Mouse (Mus musculus) neural tube, embryonic 13.5 days (tissue): ENCODE data around the gene Scn4a. TPM values are rescaled to one million over a fixed set of nuclear protein-coding genes. Genes with fewer than 3 reads are reported as not detected.

Experiments used
- ATAC-seq: fragments of 200-750 bp; cut with Nextera tagmentation; 2 replicates; pipeline ENCODE4 v1.8.0; 2017; ENCODE audit warnings: low read depth, mild to moderate bottlenecking, moderate TSS enrichment, moderate library complexity
- H3K27ac ChIP-seq: fragments of 300-500 bp; sonication (generic); replicated peaks from 2 replicates; pipeline ENCODE4 v1.5.1; 2015; ENCODE audit warnings: moderate library complexity, mild to moderate bottlenecking, inconsistent platforms
- H3K27me3 ChIP-seq: fragments of 300-500 bp; sonication (generic); 2 replicates; pipeline ENCODE4 v1.6.1; 2015; ENCODE audit warnings: mild to moderate bottlenecking, inconsistent platforms
- H3K36me3 ChIP-seq: fragments of 300-500 bp; sonication (generic); 2 replicates; pipeline ENCODE4 v1.6.1; 2015; ENCODE audit warnings: mild to moderate bottlenecking, inconsistent platforms
- H3K4me1 ChIP-seq: fragments of 300-500 bp; sonication (generic); replicated peaks from 2 replicates; pipeline ENCODE4 v1.6.1; 2015; ENCODE audit warnings: inconsistent platforms
- H3K4me2 ChIP-seq: fragments of 300-500 bp; sonication (generic); 2 replicates; pipeline ENCODE4 v1.6.1; 2015; ENCODE audit warnings: inconsistent platforms, mild to moderate bottlenecking, moderate library complexity
- H3K4me3 ChIP-seq: fragments of 300-500 bp; sonication (generic); 2 replicates; pipeline ENCODE4 v1.5.1; 2015; ENCODE audit warnings: mild to moderate bottlenecking, inconsistent platforms
- H3K9ac ChIP-seq: fragments of 300-500 bp; sonication (generic); 2 replicates; pipeline ENCODE4 v1.6.1; 2015; ENCODE audit warnings: moderate library complexity, mild to moderate bottlenecking, inconsistent platforms
- H3K9me3 ChIP-seq: fragments of 300-500 bp; sonication (generic); 2 replicates; pipeline ENCODE4 v1.6.1; 2016; ENCODE audit warnings: inconsistent platforms
- WGBS: fragments of 180-500 bp; shearing (Covaris S2); methylation state at CpG from one replicate; pipeline ENCODE4 v1.1.7; 2015; 5-methylcytosine and 5-hydroxymethylcytosine counted together
- polyA plus RNA-seq: library from polyadenylated mRNA; unstranded; fragments of >200 nt; fragmentation: Nextera tagmentation; extraction: Ambion mirVana; gene quantifications from 2 replicates; pipeline ENCODE4 v1.2.1, GENCODE M21; 2015

Gene Scn4a
- polyA plus RNA-seq, 1 experiment from 2014 or later = not detected

DNA sequence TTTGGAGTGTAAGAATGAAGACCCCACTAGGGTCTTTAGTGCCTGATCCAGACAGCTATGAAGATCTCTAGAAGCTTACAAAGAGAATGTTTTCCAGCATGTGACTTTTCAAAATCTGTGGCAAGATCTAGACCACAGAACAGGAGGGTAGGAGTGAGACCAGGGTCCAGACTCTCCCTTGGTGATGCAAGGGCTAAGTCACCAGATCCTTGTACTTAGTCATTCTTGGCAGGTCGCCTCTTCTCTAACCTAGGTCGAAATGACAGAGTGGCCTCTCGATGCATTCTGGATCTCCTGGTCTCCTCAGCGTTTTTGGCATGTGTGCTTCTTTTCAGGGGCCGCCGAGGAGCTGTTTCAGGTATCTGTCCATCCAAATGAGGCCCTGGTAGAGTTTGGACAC lies 70.6 kb downstream of the Scn4a start:
- 0 out of 2 replicates have a peak, but pooled peaks cover 5% of the 10 kb centered on the region for H3K27me3 ChIP-seq
- H3K9me3 ChIP-seq = no peaks in the 10 kb centered on the region
- no peak overlapping the region for H3K4me3 ChIP-seq
- H3K36me3 ChIP-seq = no peaks in the 10 kb centered on the region
- WGBS = 88% methylated on average over 6 of the region's 6 CpGs
- H3K4me1 ChIP-seq = no peaks in the 10 kb centered on the region
- H3K9ac ChIP-seq = no peak overlapping the region
- H3K4me2 ChIP-seq = no peak overlapping the region
- ATAC-seq = no peak
- H3K27ac ChIP-seq = no peak overlapping the region

DNA sequence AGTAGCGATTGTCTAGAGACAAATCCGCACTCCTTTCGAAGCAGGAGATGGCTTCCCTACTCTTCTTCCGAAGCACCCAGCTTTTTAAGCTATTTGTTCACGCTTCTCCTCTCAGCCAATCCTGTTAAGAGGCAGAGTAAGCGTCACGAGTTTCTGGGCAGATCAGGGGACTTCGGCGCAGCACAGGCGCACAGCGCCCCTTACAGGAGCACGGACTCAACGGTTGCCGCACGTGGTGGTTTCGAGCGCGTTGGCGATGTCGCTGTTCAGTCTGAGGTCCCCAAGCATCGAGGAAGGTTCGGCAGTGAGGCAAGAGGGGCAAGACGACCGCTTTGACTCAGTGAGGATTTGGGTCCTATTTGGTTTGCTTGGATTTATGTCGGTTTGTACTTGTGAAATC lies 76.6 kb downstream of the Scn4a start, which contains the start of gene Tcam1:
TSS of gene Tcam1 (plus strand) at position 219 of the 400 bp plus-strand sequence.
- H3K9me3 ChIP-seq = no peaks in the 10 kb centered on the region
- WGBS = 11% methylated on average over 25 of the region's 25 CpGs
- peak within 1 kb of the TSS; percentile 15; the same call in 1 of the 2 replicates for H3K4me3 ChIP-seq
- H3K27ac ChIP-seq = no peak within 1 kb of the TSS
- H3K9ac ChIP-seq = no peak within 1 kb of the TSS
- peak within 1 kb of the TSS; percentile 50 for H3K4me2 ChIP-seq
- peaks cover 17% of the 10 kb centered on the region for H3K4me1 ChIP-seq
- 0 out of 2 replicates have a peak, but pooled peaks cover 5% of the 10 kb centered on the region for H3K27me3 ChIP-seq
- H3K36me3 ChIP-seq = no peaks in the 10 kb centered on the region
- peak; percentile 37; the same call in 1 of the 2 replicates for ATAC-seq

DNA sequence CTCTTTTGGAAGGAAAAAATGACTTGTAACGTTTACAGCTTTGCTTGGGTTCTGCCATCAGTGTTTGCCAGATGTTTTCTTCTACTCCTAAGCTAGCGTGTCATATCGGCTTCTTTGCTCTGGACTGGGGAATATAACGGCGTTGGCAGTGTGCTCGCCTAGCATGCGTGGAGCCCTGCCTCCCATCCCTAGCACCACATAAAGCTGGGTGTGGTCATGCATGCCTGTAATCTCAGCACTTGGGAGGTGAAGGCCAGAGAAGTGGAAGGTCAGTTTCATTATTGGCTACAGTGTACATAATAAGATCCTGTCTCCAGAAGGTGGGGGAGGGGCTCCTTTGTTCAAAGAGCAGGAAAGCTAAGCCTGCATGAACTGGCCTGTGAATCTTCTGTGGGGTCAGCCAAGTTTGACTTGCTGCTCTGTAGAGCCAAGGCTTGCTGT lies 78.1 kb downstream of the Scn4a start:
- Histone ChIP-seq H3K4me2 (no peak overlapping the region), H3K4me3 (no peak overlapping the region), H3K4me1 (peaks cover 32% of the 10 kb centered on the region), H3K27ac (no peak overlapping the region), H3K36me3 (no peaks in the 10 kb centered on the region), H3K9me3 (no peaks in the 10 kb centered on the region), H3K27me3 (0 out of 2 replicates have a peak, but pooled peaks cover 5% of the 10 kb centered on the region), H3K9ac (no peak overlapping the region)
- 91% methylated on average over 7 of the region's 7 CpGs for WGBS
- ATAC-seq = no peak

DNA sequence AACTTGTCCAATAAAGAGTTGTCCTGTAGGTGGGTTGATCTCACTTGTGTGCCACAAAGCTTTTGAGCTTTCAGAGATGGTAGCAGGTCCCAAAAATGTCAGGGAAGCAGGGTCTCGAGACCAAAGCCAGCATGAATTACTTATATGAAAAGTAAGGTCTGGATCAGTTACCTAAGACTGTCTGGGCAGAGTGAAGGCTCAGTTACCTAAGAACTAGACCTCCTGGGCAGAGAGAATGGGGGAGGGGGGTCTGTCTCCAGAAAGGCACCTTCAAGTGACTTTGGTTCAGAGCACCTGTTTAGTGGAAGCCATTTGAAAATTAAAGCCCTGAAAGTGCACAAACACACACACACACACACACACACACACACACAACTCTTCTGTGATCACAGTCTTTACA lies 78.7 kb downstream of the Scn4a start:
- WGBS = 94% methylated on average over 1 of the region's 1 CpGs
- ATAC-seq = no peak
- H3K9ac ChIP-seq = no peak overlapping the region
- H3K27ac ChIP-seq = no peak overlapping the region
- peaks cover 35% of the 10 kb centered on the region for H3K4me1 ChIP-seq
- H3K4me2 ChIP-seq = no peak overlapping the region
- H3K27me3 ChIP-seq = 0 out of 2 replicates have a peak, but pooled peaks cover 5% of the 10 kb centered on the region
- H3K36me3 ChIP-seq = no peaks in the 10 kb centered on the region
- H3K4me3 ChIP-seq = no peak overlapping the region
- no peaks in the 10 kb centered on the region for H3K9me3 ChIP-seq

DNA sequence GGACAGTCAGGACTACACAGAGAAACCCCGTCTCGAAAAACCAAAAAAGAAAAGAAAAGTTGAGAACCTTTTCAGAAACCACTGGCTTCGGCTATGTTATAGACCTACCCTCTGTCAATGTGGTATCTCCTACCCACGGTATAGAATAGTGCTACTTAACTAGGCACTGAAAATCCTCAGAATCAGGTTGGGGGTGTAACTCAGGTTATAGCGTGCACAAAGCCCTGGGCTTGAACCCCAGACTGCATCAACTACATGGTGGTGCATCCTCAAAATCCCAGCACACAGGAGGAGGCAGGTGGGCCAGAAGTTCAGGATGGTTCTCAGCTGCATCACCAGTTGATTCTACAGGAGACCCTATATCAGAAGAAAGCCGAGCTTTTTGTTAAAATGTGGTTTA lies 79.3 kb downstream of the Scn4a start:
- Histone ChIP-seq H3K9me3 (no peaks in the 10 kb centered on the region), H3K9ac (no peak overlapping the region), H3K27ac (no peak overlapping the region), H3K4me2 (peak overlapping the region; percentile 63; the same call in 1 of the 2 replicates), H3K4me1 (peaks cover 41% of the 10 kb centered on the region), H3K4me3 (no peak overlapping the region), H3K36me3 (no peaks in the 10 kb centered on the region), H3K27me3 (0 out of 2 replicates have a peak, but pooled peaks cover 5% of the 10 kb centered on the region)
- no peak for ATAC-seq
- 97% methylated on average over 6 of the region's 6 CpGs for WGBS

DNA sequence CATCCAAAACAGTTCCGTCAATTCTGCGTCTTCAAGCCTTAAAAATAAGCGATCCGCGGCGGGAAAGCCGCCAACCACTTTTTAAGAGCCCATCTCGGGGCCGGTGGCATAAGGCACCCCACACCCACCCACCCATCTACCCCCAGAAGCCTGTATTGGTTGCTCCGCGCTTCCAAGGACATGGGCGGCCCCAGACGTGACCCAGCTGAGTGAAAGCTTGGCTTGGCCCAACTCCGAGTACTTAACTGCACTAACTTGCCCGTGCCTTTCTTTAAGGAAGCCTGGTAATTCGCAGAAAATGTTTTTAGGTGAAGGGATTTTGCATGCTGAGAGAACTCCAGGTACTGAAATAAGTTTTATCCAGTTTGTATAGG lies 79.8 kb downstream of the Scn4a start:
- peak; percentile 20 for ATAC-seq
- H3K4me2 ChIP-seq = peak overlapping the region; percentile 63
- peak overlapping the region; percentile 77 for H3K27ac ChIP-seq
- WGBS = 14% methylated on average over 16 of the region's 16 CpGs
- H3K9me3 ChIP-seq = no peaks in the 10 kb centered on the region
- H3K4me1 ChIP-seq = peaks cover 46% of the 10 kb centered on the region
- peak overlapping the region; percentile 78 for H3K4me3 ChIP-seq
- H3K27me3 ChIP-seq = 0 out of 2 replicates have a peak, but pooled peaks cover 5% of the 10 kb centered on the region
- H3K9ac ChIP-seq = peak overlapping the region; percentile 73
- H3K36me3 ChIP-seq = no peaks in the 10 kb centered on the region

DNA sequence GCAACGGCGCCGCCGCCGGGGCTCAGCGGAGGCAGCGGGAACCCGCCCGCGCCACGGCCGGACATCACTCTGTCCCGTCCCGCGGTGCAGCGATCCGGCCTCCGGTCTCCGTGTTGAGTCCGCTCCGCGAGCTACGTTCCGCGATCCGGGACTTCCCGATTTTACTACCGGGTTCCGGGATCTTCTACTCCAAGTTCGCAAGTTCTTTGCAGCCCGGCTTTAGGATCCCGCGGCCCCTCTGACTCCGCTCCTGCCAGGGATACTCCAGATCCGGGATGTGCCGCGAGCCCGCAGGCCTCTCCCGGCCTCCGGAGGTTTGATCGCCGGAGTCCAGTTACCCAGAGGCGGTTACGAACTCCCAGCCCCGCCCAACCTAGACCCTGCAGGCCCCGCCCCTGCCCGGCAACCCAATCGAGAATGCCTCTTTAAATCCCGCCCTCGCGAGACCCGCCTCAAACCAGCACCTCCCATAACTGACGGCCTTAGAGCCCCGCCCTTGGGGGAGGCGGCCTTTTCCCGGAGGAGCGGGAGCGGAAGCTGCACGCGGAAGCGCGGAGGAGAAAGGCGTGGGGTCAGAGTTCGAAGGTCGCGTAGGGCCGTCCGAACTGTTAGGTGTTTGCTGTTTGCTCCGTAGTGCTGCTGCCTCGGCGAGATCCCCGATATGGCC lies 80.3 kb downstream of the Scn4a start, which contains the start of gene Smarcd2:
TSS of gene Smarcd2 (minus strand) at position 329 of the 667 bp plus-strand sequence.
- under 1% methylated on average over 72 of the region's 72 CpGs for WGBS
- Histone ChIP-seq H3K27ac (peak within 1 kb of the TSS; percentile 91), H3K36me3 (no peaks in the 10 kb centered on the region), H3K4me1 (peaks cover 51% of the 10 kb centered on the region), H3K4me2 (peak within 1 kb of the TSS; percentile 63), H3K9me3 (no peaks in the 10 kb centered on the region), H3K9ac (peak within 1 kb of the TSS; percentile 98), H3K27me3 (no peaks in the 10 kb centered on the region), H3K4me3 (peak within 1 kb of the TSS; percentile 78)
- peak; percentile 89 for ATAC-seq

DNA sequence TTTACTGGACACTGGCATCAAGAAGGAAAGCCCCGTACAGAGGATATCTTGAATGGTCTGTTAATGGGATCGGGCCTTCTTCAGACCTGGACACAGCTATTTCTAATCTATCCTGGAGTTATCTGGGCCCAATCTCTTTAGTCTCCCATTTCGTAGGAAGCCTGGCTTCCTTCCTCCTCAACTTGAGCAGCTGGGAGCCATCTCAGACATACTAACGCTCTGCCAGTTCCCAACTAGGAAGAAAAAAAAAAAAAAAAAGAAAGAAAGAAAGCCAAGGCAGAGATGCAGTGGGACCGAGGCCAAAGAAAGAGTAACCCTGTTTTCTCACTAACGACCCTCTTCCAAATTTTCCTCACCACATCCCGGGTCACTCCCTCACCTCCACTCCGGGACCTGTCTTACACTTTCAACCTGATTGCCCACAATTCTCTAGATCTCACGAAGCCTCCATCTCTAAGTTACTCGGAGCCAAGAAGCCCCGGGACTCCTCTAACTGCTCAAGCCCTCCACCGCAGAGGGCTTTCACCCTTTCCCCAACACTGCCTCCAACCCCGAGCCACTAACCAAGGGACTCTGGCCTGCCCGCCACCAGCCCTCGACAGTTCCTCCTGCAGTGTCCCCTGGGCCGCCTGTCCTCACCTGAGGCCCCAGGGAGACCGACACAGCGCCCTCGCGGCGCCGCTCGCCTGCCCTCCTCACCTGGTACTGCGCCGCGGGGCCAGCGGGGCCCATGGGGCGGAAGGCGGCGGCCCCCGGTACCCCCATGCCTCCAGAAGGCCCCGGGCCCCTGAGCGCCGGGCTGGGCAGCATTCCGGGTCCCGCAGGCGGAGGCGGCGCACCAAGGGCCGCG lies 81.1 kb downstream of the Scn4a start:
- peaks cover 4% of the 10 kb centered on the region for H3K36me3 ChIP-seq
- no peaks in the 10 kb centered on the region for H3K9me3 ChIP-seq
- no peaks in the 10 kb centered on the region for H3K27me3 ChIP-seq
- H3K4me3 ChIP-seq = peak overlapping the region; percentile 78
- WGBS = 2% methylated on average over 41 of the region's 41 CpGs
- peak; percentile 37 for ATAC-seq
- peak overlapping the region; percentile 63 for H3K4me2 ChIP-seq
- H3K4me1 ChIP-seq = peaks cover 59% of the 10 kb centered on the region
- H3K9ac ChIP-seq = peak overlapping the region; percentile 98
- H3K27ac ChIP-seq = peak overlapping the region; percentile 91

DNA sequence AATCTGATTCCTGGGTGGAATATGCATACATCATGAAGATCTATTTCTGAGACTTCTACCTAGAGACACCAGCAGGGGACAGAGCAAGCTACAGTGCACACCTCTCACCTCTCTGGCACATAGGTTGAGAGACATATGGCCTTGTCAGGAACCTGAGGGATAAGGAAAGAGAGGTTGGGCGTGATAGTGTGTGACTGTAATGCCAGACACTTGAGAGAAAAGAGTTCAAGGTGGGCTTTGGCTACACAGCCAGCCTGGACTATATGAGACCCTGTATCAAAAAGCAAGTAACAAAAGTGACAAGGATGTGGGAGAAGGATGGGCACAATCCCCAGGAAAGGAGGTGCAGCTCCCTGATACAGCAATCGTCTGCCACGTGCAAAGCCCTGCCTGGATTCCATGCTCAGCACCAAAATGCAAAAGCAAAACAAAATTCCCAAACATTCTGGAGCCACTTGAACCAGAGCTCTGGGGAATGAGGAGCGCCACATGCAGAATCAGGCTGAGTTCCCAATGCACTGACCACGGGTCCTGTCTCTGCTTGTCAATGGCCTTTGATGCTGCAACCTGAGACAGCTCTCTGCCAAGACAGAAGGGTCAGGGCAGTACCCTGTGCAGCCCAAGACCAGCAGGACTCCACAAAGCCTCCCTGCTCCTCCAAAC lies 81.8 kb downstream of the Scn4a start:
- H3K27me3 ChIP-seq = no peaks in the 10 kb centered on the region
- peaks cover 11% of the 10 kb centered on the region for H3K36me3 ChIP-seq
- peak overlapping the region; percentile 98 for H3K9ac ChIP-seq
- no peaks in the 10 kb centered on the region for H3K9me3 ChIP-seq
- H3K4me1 ChIP-seq = peaks cover 65% of the 10 kb centered on the region
- peak overlapping the region; percentile 91 for H3K27ac ChIP-seq
- WGBS = 47% methylated on average over 5 of the region's 5 CpGs
- ATAC-seq = no peak
- peak overlapping the region; percentile 78 for H3K4me3 ChIP-seq
- H3K4me2 ChIP-seq = peak overlapping the region; percentile 63

DNA sequence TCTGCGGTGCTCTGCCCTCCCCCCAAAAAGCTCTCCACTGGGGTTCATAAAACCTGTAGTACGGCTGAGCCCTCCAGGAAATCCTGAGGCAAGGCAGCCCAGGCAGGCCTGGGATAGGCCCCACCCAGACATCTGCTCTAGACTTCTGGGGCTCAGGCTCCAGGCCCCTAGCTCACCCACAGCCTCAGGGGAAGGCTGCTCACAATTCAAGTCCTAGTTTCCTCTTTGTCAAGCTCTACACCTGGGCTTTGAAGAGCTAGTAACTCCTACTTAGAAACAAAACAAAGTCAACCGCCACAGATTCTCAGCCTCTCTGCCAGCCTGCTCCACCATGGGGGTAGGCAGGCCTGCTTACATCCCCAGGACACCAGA lies 84.0 kb downstream of the Scn4a start:
- H3K4me3 ChIP-seq = peak overlapping the region; percentile 16; the same call in 1 of the 2 replicates
- H3K36me3 ChIP-seq = peaks cover 33% of the 10 kb centered on the region
- H3K9ac ChIP-seq = peak overlapping the region; percentile 65; the same call in 1 of the 2 replicates
- peaks cover 59% of the 10 kb centered on the region for H3K4me1 ChIP-seq
- ATAC-seq = no peak
- H3K4me2 ChIP-seq = peak overlapping the region; percentile 45
- no peaks in the 10 kb centered on the region for H3K9me3 ChIP-seq
- peak overlapping the region; percentile 90 for H3K27ac ChIP-seq
- WGBS = 14% methylated on average over 3 of the region's 3 CpGs
- no peaks in the 10 kb centered on the region for H3K27me3 ChIP-seq
